Mouse (Mus musculus) CH12.LX (cell line): Measurements from ENCODE around the gene Gstp1. TPM values are rescaled to one million over a fixed set of nuclear protein-coding genes. Genes with fewer than 3 reads are reported as not detected.
A peak's percentile ranks its signal among the peaks of the same experiment; 100 is the strongest.

Experiments used
- DNase-seq: peaks from one replicate; pipeline ENCODE4 v3.0.0-alpha.2; 2013; ENCODE audit errors: extremely low read depth
- H3K27ac ChIP-seq: 2 replicates; pipeline ENCODE4 v1.5.1; 2012; ENCODE audit warnings: low read depth, mild to moderate bottlenecking, control low read depth, moderate library complexity; ENCODE audit not compliant: insufficient read depth
- H3K27me3 ChIP-seq: replicated peaks from 2 replicates; pipeline ENCODE3; 2012; ENCODE audit warnings: inconsistent platforms
- H3K36me3 ChIP-seq, 2 experiments: replicated peaks in 1 of 2; 2 replicates each; pipeline versions ENCODE3 to v1.6.1; 2012; ENCODE audit warnings: inconsistent platforms in 1 of 2, low read length in 1 of 2, mild to moderate bottlenecking in 1 of 2, mixed read lengths in 1 of 2, moderate library complexity in 1 of 2; ENCODE audit not compliant: control insufficient read depth in 1 of 2, insufficient read depth in 1 of 2
- H3K4me1 ChIP-seq, 2 experiments: 2 replicates each; pipeline ENCODE4 v1.6.1; 2012; ENCODE audit warnings: inconsistent platforms in 1 of 2, moderate library complexity in 1 of 2; ENCODE audit not compliant: insufficient read depth in 2 of 2, control insufficient read depth in 1 of 2
- H3K4me2 ChIP-seq: 2 replicates; pipeline ENCODE4 v1.6.1; 2012; ENCODE audit warnings: low read depth, mild to moderate bottlenecking, control low read depth; ENCODE audit not compliant: poor library complexity, insufficient read depth, severe bottlenecking
- H3K4me3 ChIP-seq, 3 experiments: fragments of 150-350 bp in 1 of 3; sonication (generic) in 1 of 3; replicated peaks in 1 of 3; 2 replicates each; pipeline versions ENCODE3 to v1.5.1; 2011 to 2012; ENCODE audit warnings: low read depth in 2 of 3, low read length in 2 of 3, mild to moderate bottlenecking in 2 of 3, moderate library complexity in 2 of 3, control low read depth in 1 of 3, improper control_type of control experiment in 1 of 3, inconsistent platforms in 1 of 3, mixed read lengths in 1 of 3; ENCODE audit not compliant: poor library complexity in 1 of 3
- H3K79me2 ChIP-seq: replicated peaks from 2 replicates; pipeline ENCODE4 v1.6.1; 2012; ENCODE audit warnings: mild to moderate bottlenecking, moderate library complexity; ENCODE audit not compliant: control insufficient read depth, poor library complexity, insufficient read depth, severe bottlenecking; ENCODE audit errors: extremely low read depth
- H3K9ac ChIP-seq: 2 replicates; pipeline ENCODE4 v1.6.1; 2012; ENCODE audit warnings: low read depth, mild to moderate bottlenecking, control low read depth, moderate library complexity; ENCODE audit not compliant: insufficient read depth
- H3K9me3 ChIP-seq: replicated peaks from 2 replicates; pipeline ENCODE3; 2012; ENCODE audit warnings: low read length, inconsistent platforms, mixed read lengths
- CHD2 ChIP-seq: IDR thresholded peaks from 2 replicates; pipeline ENCODE4 v1.6.1; 2011; ENCODE audit warnings: low read length, improper control_type of control experiment
- CTCF ChIP-seq, 2 experiments: IDR thresholded peaks in 1 of 2; conservative IDR thresholded peaks in 1 of 2; 2 replicates each; pipeline ENCODE4 v1.5.1; 2011 to 2012; ENCODE audit warnings: low read depth in 2 of 2, low read length in 2 of 2, improper control_type of control experiment in 1 of 2, inconsistent platforms in 1 of 2, mild to moderate bottlenecking in 1 of 2, moderate library complexity in 1 of 2
- EP300 ChIP-seq: IDR thresholded peaks from 2 replicates; pipeline ENCODE4 v1.6.1; 2011; ENCODE audit warnings: low read length, improper control_type of control experiment
- ETS1 ChIP-seq: conservative IDR thresholded peaks from 2 replicates; pipeline ENCODE4 v1.6.1; 2012; ENCODE audit warnings: low read depth, mild to moderate bottlenecking, inconsistent platforms, low read length, improper control_type of control experiment, moderate library complexity
- GABPA ChIP-seq: IDR thresholded peaks from 2 replicates; pipeline ENCODE4 v1.6.1; 2012; ENCODE audit warnings: low read depth, low read length, improper control_type of control experiment, inconsistent platforms; ENCODE audit not compliant: insufficient replicate concordance
- IRF4 ChIP-seq: IDR thresholded peaks from 2 replicates; pipeline ENCODE4 v1.6.1; 2014; ENCODE audit warnings: low read depth, mild to moderate bottlenecking, inconsistent platforms, low read length, improper control_type of control experiment
- MAFK ChIP-seq: IDR thresholded peaks from 2 replicates; pipeline ENCODE4 v1.6.1; 2011; ENCODE audit warnings: low read length, improper control_type of control experiment; ENCODE audit not compliant: insufficient replicate concordance
- MAX ChIP-seq: IDR thresholded peaks from 2 replicates; pipeline ENCODE4 v1.6.1; 2011; ENCODE audit warnings: low read length, improper control_type of control experiment
- MAZ ChIP-seq: IDR thresholded peaks from 2 replicates; pipeline ENCODE4 v1.6.1; 2012; ENCODE audit warnings: low read depth, mild to moderate bottlenecking, inconsistent platforms, low read length, improper control_type of control experiment, moderate library complexity
- MEF2A ChIP-seq: IDR thresholded peaks from 2 replicates; pipeline ENCODE4 v1.6.1; 2014; ENCODE audit warnings: low read depth, mild to moderate bottlenecking, inconsistent platforms, low read length, improper control_type of control experiment, borderline replicate concordance
- NELFE ChIP-seq: IDR thresholded peaks from 2 replicates; pipeline ENCODE4 v1.6.1; 2011; ENCODE audit warnings: low read depth, low read length, improper control_type of control experiment
- PAX5 ChIP-seq: IDR thresholded peaks from 2 replicates; pipeline ENCODE4 v1.6.1; 2012; ENCODE audit warnings: low read length, inconsistent platforms, mixed read lengths
- POLR2A ChIP-seq: IDR thresholded peaks from 2 replicates; pipeline ENCODE4 v1.6.1; 2011; ENCODE audit warnings: low read depth, mild to moderate bottlenecking, improper control_type of control experiment, low read length
- RAD21 ChIP-seq: IDR thresholded peaks from 2 replicates; pipeline ENCODE4 v1.6.1; 2011; ENCODE audit warnings: low read depth, mild to moderate bottlenecking, low read length, improper control_type of control experiment, moderate library complexity
- SIN3A ChIP-seq: IDR thresholded peaks from 2 replicates; pipeline ENCODE4 v1.6.1; 2012; ENCODE audit warnings: low read length, improper control_type of control experiment, inconsistent platforms
- SMC3 ChIP-seq: IDR thresholded peaks from 2 replicates; pipeline ENCODE4 v1.6.1; 2011; ENCODE audit warnings: low read depth, low read length, improper control_type of control experiment
- TCF12 ChIP-seq: IDR thresholded peaks from 2 replicates; pipeline ENCODE4 v1.6.1; 2014; ENCODE audit warnings: low read depth, mild to moderate bottlenecking, inconsistent platforms, low read length, improper control_type of control experiment
- UBTF ChIP-seq: IDR thresholded peaks from 2 replicates; pipeline ENCODE4 v1.6.1; 2012; ENCODE audit warnings: low read depth, mild to moderate bottlenecking, inconsistent platforms, low read length, improper control_type of control experiment, moderate library complexity
- USF1 ChIP-seq: IDR thresholded peaks from 2 replicates; pipeline ENCODE4 v1.6.1; 2014; ENCODE audit warnings: low read depth, mild to moderate bottlenecking, inconsistent platforms, low read length, improper control_type of control experiment
- USF2 ChIP-seq: conservative IDR thresholded peaks from 2 replicates; pipeline ENCODE4 v1.6.1; 2011; ENCODE audit warnings: low read depth, low read length, improper control_type of control experiment
- ZC3H11A ChIP-seq: IDR thresholded peaks from 2 replicates; pipeline ENCODE4 v1.6.1; 2012; ENCODE audit warnings: low read depth, mild to moderate bottlenecking, inconsistent platforms, low read length, improper control_type of control experiment
- ZKSCAN1 ChIP-seq: IDR thresholded peaks from 2 replicates; pipeline ENCODE4 v1.6.1; 2012; ENCODE audit warnings: low read depth, inconsistent platforms, low read length, improper control_type of control experiment, borderline replicate concordance
- ZMIZ1 ChIP-seq: IDR thresholded peaks from 2 replicates; pipeline ENCODE4 v1.6.1; 2012; ENCODE audit warnings: low read depth, mild to moderate bottlenecking, inconsistent platforms, low read length, improper control_type of control experiment
- ZNF384 ChIP-seq: IDR thresholded peaks from 2 replicates; pipeline ENCODE4 v1.6.1; 2012; ENCODE audit warnings: low read depth, low read length, improper control_type of control experiment, inconsistent platforms
- dilution Hi-C: fragments of 300-500 bp; cut with MboI; formaldehyde crosslinking; loops from 2 replicates; pipeline ENCODE4 v1.14.3; 2020; ENCODE audit warnings: low sequenced_read_pairs; ENCODE audit not compliant: extremely low pct_unique_long_range_greater_than_20kb, extremely low pct_ligation_motif_present
- in situ Hi-C: fragments of 300-500 bp; cut with MboI; formaldehyde crosslinking; loops from 3 replicates; pipeline ENCODE4 v1.14.3; 2019; ENCODE audit warnings: low sequenced_read_pairs, low pct_ligation_motif_present, low pct_unique_long_range_greater_than_20kb, mixed read lengths
- polyA plus RNA-seq: library from polyadenylated mRNA; unstranded; fragments of >175 nt; gene quantifications from 2 replicates; pipeline ENCODE4 v1.2.1, GENCODE M21; 2012; ENCODE audit warnings: low read depth; ENCODE audit not compliant: insufficient read length
- total RNA-seq, 2 experiments: library from RNA; depleted of rRNA; stranded (reverse); fragments of 300-350 nt in 1 of 2; fragments of >200 nt in 1 of 2; gene quantifications; 2 replicates each; pipeline ENCODE4 v1.2.3; 2012 to 2014

The Gstp1 gene
- total and polyA plus RNA-seq, 3 experiments: 333 to 696 (median 529) TPM

GRCm38 (mm10) chr19:4081394-4081793 lies 43.6 kb upstream of the Gstp1 start, which contains the start of gene Cabp2:
Cabp2 (plus strand) TSS chr19:4081578.
- dilution Hi-C loops: no loop called here
- Histone ChIP-seq H3K79me2 (no peaks in the 10 kb centered on the region), H3K36me3 (no peaks in the 10 kb centered on the region), H3K27me3 (peaks cover 63% of the 10 kb centered on the region), H3K4me1 (peaks cover 0 to 8% of the 10 kb centered on the region in 2 experiments; a peak in 2 of 4 replicates), H3K4me2 (no peak within 1 kb of the TSS), H3K9me3 (no peaks in the 10 kb centered on the region), H3K4me3 (no peak within 1 kb of the TSS), H3K27ac (no peak within 1 kb of the TSS), H3K9ac (no peak within 1 kb of the TSS)
- in situ Hi-C loops: no loop called here
- DNase-seq: no peak
- TF ChIP-seq MAFK (no peak), GABPA (no peak), PAX5 (no peak), ZMIZ1 (no peak), MAZ (no peak), ETS1 (no peak), MAX (no peak), ZC3H11A (no peak), NELFE (no peak), ZKSCAN1 (no peak), IRF4 (no peak), USF1 (no peak)

- Histone ChIP-seq H3K4me1 (peaks cover 0 to 8% of the 10 kb centered on the region in 2 experiments; a peak in 2 of 4 replicates), H3K27ac (no peak overlapping the region), H3K4me2 (no peak overlapping the region), H3K79me2 (no peaks in the 10 kb centered on the region)
- dilution Hi-C loops: no loop called here
- TF ChIP-seq POLR2A: no peak
- TF ChIP-seq TCF12: no peak
- 0 out of 2 replicates have a peak, but pooled peaks have one; percentile 16 for TF ChIP-seq IRF4
- no peak for TF ChIP-seq MAX
- TF ChIP-seq MAZ: no peak
- TF ChIP-seq ETS1: no peak
- peak; percentile 48 for TF ChIP-seq ZC3H11A
- peak; percentile 76 for TF ChIP-seq RAD21
- TF ChIP-seq SIN3A: no peak
- peak; percentile 88 for TF ChIP-seq SMC3
- TF ChIP-seq NELFE: no peak
- TF ChIP-seq USF1: no peak
- no peak for TF ChIP-seq UBTF
- no peak for TF ChIP-seq ZNF384
- TF ChIP-seq PAX5: no peak
- TF ChIP-seq USF2: no peak
- no peak for TF ChIP-seq ZKSCAN1
- TF ChIP-seq CHD2: no peak
- peak in 1 of 2 experiments; percentile 82; a peak in 2 of 4 replicates for TF ChIP-seq CTCF (conservative IDR thresholded peaks at IDR 0.05 in 1 of 2, IDR thresholded peaks at IDR 0.05 in 1 of 2; ENCODE audit: low read depth in 2 of 2, low read length in 2 of 2)
- no peak for TF ChIP-seq EP300
- peak; percentile 41; the same call in 1 of the 2 replicates for TF ChIP-seq MEF2A
- TF ChIP-seq, all 38 proteins: peak for 6
- Histone ChIP-seq H3K36me3 (no peaks in the 10 kb centered on the region), H3K9ac (no peak overlapping the region), H3K27me3 (peaks cover 58% of the 10 kb centered on the region), H3K4me3 (no peak overlapping the region), H3K9me3 (no peaks in the 10 kb centered on the region)
- in situ Hi-C loops: no loop called here
- peak; percentile 26 for DNase-seq
Observed at GRCm38 (mm10) chr19:4080511-4081009, 42.8 kb upstream of the Gstp1 start.
